Mouse (Mus musculus) lung, postnatal 0 days (tissue): ENCODE results near the gene Dock7.
"Not testable (repeated sequence)": the region's sequence is repeated elsewhere in the genome, so short reads cannot be mapped to it uniquely, and the experiment has no call there.

ENCODE experiments used
- CTCF ChIP-seq: IDR thresholded peaks from 2 replicates; pipeline ENCODE4 v1.5.1; 2016; ENCODE audit warnings: antibody characterized with exemption, mild to moderate bottlenecking
- EP300 ChIP-seq: IDR thresholded peaks from 2 replicates; pipeline ENCODE4 v1.6.1; 2016; ENCODE audit warnings: antibody characterized with exemption, mild to moderate bottlenecking, control low read depth

- TF ChIP-seq CTCF, EP300: not testable (repeated sequence)
Observed at GRCm38 (mm10) chr4:98979976-98980375, 140.7 kb downstream of the Dock7 start.
